Mouse (Mus musculus): Measurements from ENCODE around the gene Zfp169.

The Zfp169 gene

GRCm38 (mm10) chr13:48513003-48513929, at the start of gene Zfp169, which contains the start of gene A830005F24Rik:
Gene Zfp169, minus strand, starts transcription at chr13:48513451.
Gene A830005F24Rik, plus strand, starts transcription at chr13:48513570.
- peak; percentile 90 to 92 for DNase-seq (ENCODE audit: low spot score in 2 of 2)

- no peak for DNase-seq (ENCODE audit: low spot score in 2 of 2)
Observed at GRCm38 (mm10) chr13:48562336-48562735, 49.1 kb upstream of the Zfp169 start.

- no peak for DNase-seq (ENCODE audit: low spot score in 2 of 2)
Observed at GRCm38 (mm10) chr13:48561481-48561880, 48.2 kb upstream of the Zfp169 start.

- DNase-seq (ENCODE audit: low spot score in 2 of 2): no peak
Observed at GRCm38 (mm10) chr13:48555976-48556375, 42.7 kb upstream of the Zfp169 start.

- DNase-seq (ENCODE audit: low spot score in 2 of 2): no peak
Observed at GRCm38 (mm10) chr13:48554552-48554951, 41.3 kb upstream of the Zfp169 start.

- DNase-seq (ENCODE audit: low spot score in 2 of 2): no peak
Observed at GRCm38 (mm10) chr13:48553511-48553910, 40.3 kb upstream of the Zfp169 start.

- DNase-seq (ENCODE audit: low spot score in 2 of 2): peak; percentile 92 to 94
Observed at GRCm38 (mm10) chr13:48552181-48553090, 39.2 kb upstream of the Zfp169 start.

GRCm38 (mm10) chr13:48548296-48548695, 35.0 kb upstream of the Zfp169 start:
- no peak for DNase-seq (ENCODE audit: low spot score in 2 of 2)

- DNase-seq (ENCODE audit: low spot score in 2 of 2): no peak
Observed at GRCm38 (mm10) chr13:48547623-48548022, 34.4 kb upstream of the Zfp169 start.

GRCm38 (mm10) chr13:48546330-48546917, 33.2 kb upstream of the Zfp169 start:
- peak; percentile 99 for DNase-seq (ENCODE audit: low spot score in 2 of 2)

GRCm38 (mm10) chr13:48545476-48546281, 32.4 kb upstream of the Zfp169 start:
- DNase-seq (ENCODE audit: low spot score in 2 of 2): peak; percentile 94 to 95

- no peak for DNase-seq (ENCODE audit: low spot score in 2 of 2)
Observed at GRCm38 (mm10) chr13:48544867-48545266, 31.6 kb upstream of the Zfp169 start.

GRCm38 (mm10) chr13:48544391-48544790, 31.1 kb upstream of the Zfp169 start:
- no peak for DNase-seq (ENCODE audit: low spot score in 2 of 2)

GRCm38 (mm10) chr13:48540488-48540887, 27.2 kb upstream of the Zfp169 start:
- no peak for DNase-seq (ENCODE audit: low spot score in 2 of 2)

GRCm38 (mm10) chr13:48533441-48533840, 20.2 kb upstream of the Zfp169 start:
- DNase-seq (ENCODE audit: low spot score in 2 of 2): no peak

GRCm38 (mm10) chr13:48531448-48531847, 18.2 kb upstream of the Zfp169 start:
- DNase-seq (ENCODE audit: low spot score in 2 of 2): no peak

GRCm38 (mm10) chr13:48530685-48531084, 17.4 kb upstream of the Zfp169 start:
- peak; percentile 16 to 25 for DNase-seq (ENCODE audit: low spot score in 2 of 2)

- no peak for DNase-seq (ENCODE audit: low spot score in 2 of 2)
Observed at GRCm38 (mm10) chr13:48529028-48529427, 15.8 kb upstream of the Zfp169 start.

GRCm38 (mm10) chr13:48528123-48528871, 15.0 kb upstream of the Zfp169 start:
- DNase-seq (ENCODE audit: low spot score in 2 of 2): peak; percentile 70 to 74

- DNase-seq (ENCODE audit: low spot score in 2 of 2): no peak
Observed at GRCm38 (mm10) chr13:48525745-48526144, 12.5 kb upstream of the Zfp169 start.
